ENCODE assay signal across 7 mouse cellular contexts in genomic region chr4:116053399-116053961, GRCm38 (mm10). TPM values are rescaled to one million over a fixed set of nuclear protein-coding genes. Genes with fewer than 3 reads are reported as not detected.
DNase-seq lines count a peak whose midpoint lies in the region; ATAC-seq lines count a peak whose summit lies in the region.

Gene Nsun4, minus strand, starts transcription at chr4:116053876.

- DNase-seq in adrenal gland, adult 2 months: peak; percentile 95
- peak; percentile 83 for DNase-seq in embryo, embryonic 11.5 days (ENCODE audit: low read depth, low spot score)
- peak; percentile 86 to 89 for DNase-seq in gastrocnemius, postnatal 36 days
- peak; percentile 89 to 94 for DNase-seq in left cerebral cortex, postnatal 25 days (ENCODE audit: low spot score in 2 of 2)
- DNase-seq in midbrain, embryonic 10.5 days (ENCODE audit: low spot score): peak; percentile 86
- DNase-seq in right cerebral cortex, postnatal 4 days: peak; percentile 81

- H3K9me3 ChIP-seq in intestine, embryonic 15.5 days: no peaks in the 10 kb centered on the region
- H3K9me3 ChIP-seq in midbrain, embryonic 10.5 days (replicated peaks): no peaks in the 10 kb centered on the region

- intact Hi-C loops in gastrocnemius, postnatal 36 days (cut with DNase I): no loop called here
- intact Hi-C loops in left cerebral cortex, postnatal 25 days (cut with DNase I): loop anchor here (5.0 kb wide), 1 partner anchor 36 kb away; the partner anchor contains the start of gene Faah

- peak within 1 kb of the TSS; percentile 86 for H3K4me2 ChIP-seq in intestine, embryonic 15.5 days (replicated peaks)

- H3K27ac ChIP-seq in intestine, embryonic 15.5 days: peak within 1 kb of the TSS; percentile 92
- peak within 1 kb of the TSS; percentile 84 for H3K27ac ChIP-seq in midbrain, embryonic 10.5 days (replicated peaks)

- 0 out of 2 replicates have a peak, but pooled peaks cover 10% of the 10 kb centered on the region for H3K4me1 ChIP-seq in intestine, embryonic 15.5 days (replicated peaks)
- H3K4me1 ChIP-seq in midbrain, embryonic 10.5 days: peaks cover 21% of the 10 kb centered on the region

- H3K27me3 ChIP-seq in intestine, embryonic 15.5 days (replicated peaks): no peaks in the 10 kb centered on the region
- no peaks in the 10 kb centered on the region for H3K27me3 ChIP-seq in midbrain, embryonic 10.5 days (ENCODE audit: low read depth, poor library complexity, severe bottlenecking)

- under 1% methylated on average over 35 of the region's 35 CpGs for WGBS in intestine, embryonic 15.5 days
- WGBS in midbrain, embryonic 10.5 days: under 1% methylated on average over 35 of the region's 35 CpGs

- H3K36me3 ChIP-seq in intestine, embryonic 15.5 days: 0 out of 2 replicates have a peak, but pooled peaks cover 3% of the 10 kb centered on the region
- no peaks in the 10 kb centered on the region for H3K36me3 ChIP-seq in midbrain, embryonic 10.5 days

- peak; percentile 96 for ATAC-seq in intestine, embryonic 15.5 days

- H3K4me3 ChIP-seq in intestine, embryonic 15.5 days (replicated peaks): peak within 1 kb of the TSS; percentile 58
- H3K4me3 ChIP-seq in midbrain, embryonic 10.5 days: peak within 1 kb of the TSS; percentile 69

- peak within 1 kb of the TSS; percentile 56 for H3K9ac ChIP-seq in intestine, embryonic 15.5 days

RNA-seq across cellular contexts. Expression of gene Nsun4, which starts in this region (rescaled TPM):
- total RNA-seq in adrenal gland, adult 2 months (2021): 10 to 100 TPM; 24.4 to 32.7 TPM
- 7.7 and 10.3 TPM in 2 replicates for polyA plus RNA-seq in adrenal gland, adult 2 months (2012; rRNA removed)
- total RNA-seq in gastrocnemius, postnatal 36 days (2021): 10 to 100 TPM; 12.5 to 14.5 TPM
- polyA plus RNA-seq in intestine, embryonic 15.5 days (2015; fragmentation: Nextera tagmentation; extraction: Ambion mirVana): 30.1 and 31.0 TPM in 2 replicates
- total RNA-seq in left cerebral cortex, postnatal 25 days (2021): 10 to 100 TPM; 10.7 to 11.4 TPM
- 20.4 and 21.2 TPM in 2 replicates for polyA plus RNA-seq in midbrain, embryonic 10.5 days (2016; fragmentation: Nextera tagmentation; extraction: Ambion mirVana)

Comparison
In these comparisons a context has a peak if more than half of its experiments do, and no peak if none do; other contexts are left out.
1. Peak in every context shown above with its lines: DNase-seq, ATAC-seq, H3K4me3 ChIP-seq and H3K27ac ChIP-seq.